ENCODE assay signal across 11 mouse cellular contexts in genomic region chr17:53833366-53833765, GRCm38 (mm10). TPM values are rescaled to one million over a fixed set of nuclear protein-coding genes. Genes with fewer than 3 reads are reported as not detected.
DNase-seq lines count a peak whose midpoint lies in the region; ATAC-seq and TF ChIP-seq lines count a peak whose summit lies in the region.
"Had no signal": no experiment of that assay in that cellular context is flagged by ENCODE, and none has a peak within 500 bp of the region (broad histone marks: within the 10 kb centered on the region; RNA-seq: fewer than 3 reads in every experiment).

No protein-coding gene starts in this region.

- H3K9me3 ChIP-seq in intestine, embryonic 16.5 days (ENCODE audit: control insufficient read depth, low read length) = no peaks in the 10 kb centered on the region
- no peaks in the 10 kb centered on the region for H3K9me3 ChIP-seq in intestine, embryonic 15.5 days
- no peaks in the 10 kb centered on the region for H3K9me3 ChIP-seq in E14TG2a.4 (ENCODE audit: low read length)
- H3K9me3 ChIP-seq: embryonic facial prominence, embryonic 12.5 days had no signal

- peak; percentile 82 for TF ChIP-seq CTCF in E14TG2a.4 (conservative IDR thresholded peaks at IDR 0.05; ENCODE audit: low read length)

- 61% methylated on average over 3 of the region's 3 CpGs for WGBS in intestine, embryonic 16.5 days
- 57% methylated on average over 3 of the region's 3 CpGs for WGBS in intestine, embryonic 15.5 days

- H3K9ac ChIP-seq in intestine, embryonic 16.5 days (ENCODE audit: low read depth, low read length) = no peak overlapping the region
- no peak overlapping the region for H3K9ac ChIP-seq in intestine, embryonic 15.5 days
- H3K9ac ChIP-seq: embryonic facial prominence, embryonic 12.5 days; limb, embryonic 13.5 days had no signal

- peak; percentile 26; the same call in 1 of the 2 replicates for ATAC-seq in intestine, embryonic 16.5 days
- ATAC-seq in intestine, embryonic 15.5 days = no peak
- peak; percentile 88 for ATAC-seq in frontal cortex, adult (ENCODE audit: low TSS enrichment)

- peak; percentile 72 for DNase-seq in brain, adult 2 months (ENCODE audit: low read depth, low spot score)
- DNase-seq in layer of hippocampus, postnatal 14 days (ENCODE audit: low spot score in 2 of 2) = peak; percentile 17 to 54
- DNase-seq in yolk sac, embryonic 10.5 days (ENCODE audit: low spot score) = no peak
- DNase-seq in neural tube, embryonic 10.5 days (ENCODE audit: extremely low spot score, low spot score) = no peak

- no peak overlapping the region for H3K4me2 ChIP-seq in intestine, embryonic 16.5 days (ENCODE audit: low read depth, low read length)
- H3K4me2 ChIP-seq in intestine, embryonic 15.5 days (replicated peaks) = no peak overlapping the region
- H3K4me2 ChIP-seq: embryonic facial prominence, embryonic 12.5 days; limb, embryonic 13.5 days had no signal

- no peak overlapping the region for H3K27ac ChIP-seq in intestine, embryonic 16.5 days (ENCODE audit: low read length)
- H3K27ac ChIP-seq in intestine, embryonic 15.5 days = no peak overlapping the region
- H3K27ac ChIP-seq: embryonic facial prominence, embryonic 12.5 days; limb, embryonic 13.5 days had no signal

- H3K4me3 ChIP-seq in intestine, embryonic 16.5 days (ENCODE audit: low read length) = no peak overlapping the region
- H3K4me3 ChIP-seq in intestine, embryonic 15.5 days (replicated peaks) = no peak overlapping the region
- H3K4me3 ChIP-seq in E14TG2a.4 (replicated peaks; ENCODE audit: low read length) = no peak overlapping the region
- H3K4me3 ChIP-seq: embryonic facial prominence, embryonic 12.5 days; limb, embryonic 13.5 days had no signal

- no peaks in the 10 kb centered on the region for H3K36me3 ChIP-seq in intestine, embryonic 16.5 days (ENCODE audit: control insufficient read depth, insufficient read depth, low read length)
- H3K36me3 ChIP-seq in intestine, embryonic 15.5 days = no peaks in the 10 kb centered on the region
- H3K36me3 ChIP-seq in E14TG2a.4 (ENCODE audit: insufficient read depth, low read length) = no peaks in the 10 kb centered on the region
- H3K36me3 ChIP-seq: embryonic facial prominence, embryonic 12.5 days; limb, embryonic 13.5 days had no signal

- no peaks in the 10 kb centered on the region for H3K4me1 ChIP-seq in intestine, embryonic 16.5 days (ENCODE audit: control insufficient read depth, insufficient read depth, low read length)
- H3K4me1 ChIP-seq in intestine, embryonic 15.5 days (replicated peaks) = no peaks in the 10 kb centered on the region
- H3K4me1 ChIP-seq in E14TG2a.4 (replicated peaks; ENCODE audit: low read depth, low read length) = no peaks in the 10 kb centered on the region
- H3K4me1 ChIP-seq: embryonic facial prominence, embryonic 12.5 days; limb, embryonic 13.5 days had no signal

- H3K27me3 ChIP-seq in intestine, embryonic 16.5 days (replicated peaks; ENCODE audit: control insufficient read depth, insufficient read depth, low read length) = no peaks in the 10 kb centered on the region
- H3K27me3 ChIP-seq in intestine, embryonic 15.5 days (replicated peaks) = no peaks in the 10 kb centered on the region
- H3K27me3 ChIP-seq in E14TG2a.4 (ENCODE audit: insufficient read depth, low read length) = 0 out of 2 replicates have a peak, but pooled peaks cover 3% of the 10 kb centered on the region
- H3K27me3 ChIP-seq: embryonic facial prominence, embryonic 12.5 days; limb, embryonic 13.5 days had no signal

RNA-seq across cellular contexts. Expression of gene Sult1c2, which starts 12.8 kb away (rescaled TPM):
- 0.16 and 0.33 TPM in 2 replicates for polyA plus RNA-seq in intestine, embryonic 16.5 days (2015; fragmentation: Nextera tagmentation; extraction: Ambion mirVana)
- 0.24 and 0.29 TPM in 2 replicates for polyA plus RNA-seq in intestine, embryonic 15.5 days (2015; fragmentation: Nextera tagmentation; extraction: Ambion mirVana)
- total RNA-seq in layer of hippocampus, postnatal 14 days (2021) = under 1 TPM in 1 of 2 experiments, not detected in 1; 0.18 TPM
- polyA plus RNA-seq: embryonic facial prominence, embryonic 12.5 days; limb, embryonic 13.5 days; stomach, embryonic 14.5 days had no signal

Comparison
In these comparisons a context has a peak if more than half of its experiments do, and no peak if none do; other contexts are left out.
1. DNase-seq: peak in brain, adult 2 months (single experiment) and layer of hippocampus, postnatal 14 days (2 of 2); none in yolk sac, embryonic 10.5 days (single experiment) and neural tube, embryonic 10.5 days (single experiment).